Mouse (Mus musculus) megakaryocyte, embryonic 14.5 days (primary cell): ENCODE data around the gene Gpr155. TPM values are rescaled to one million over a fixed set of nuclear protein-coding genes. Genes with fewer than 3 reads are reported as not detected.

Source experiments
- H3K27me3 ChIP-seq: replicated peaks from 2 replicates; pipeline ENCODE3; 2012; ENCODE audit warnings: inconsistent platforms
- H3K36me3 ChIP-seq: replicated peaks from 2 replicates; pipeline ENCODE3; 2012; ENCODE audit warnings: low read length, inconsistent platforms, mixed read lengths
- H3K4me1 ChIP-seq: 2 replicates; pipeline ENCODE4 v1.6.1; 2012; ENCODE audit warnings: inconsistent platforms
- H3K4me3 ChIP-seq: replicated peaks from 2 replicates; pipeline ENCODE3; 2012; ENCODE audit warnings: moderate library complexity, mild to moderate bottlenecking, inconsistent platforms
- H3K9me3 ChIP-seq: 2 replicates; pipeline ENCODE4 v1.6.1; 2012; ENCODE audit warnings: inconsistent platforms
- FLI1 ChIP-seq: IDR thresholded peaks from 2 replicates; pipeline ENCODE4 v1.6.1; 2012; ENCODE audit warnings: low read length, inconsistent platforms, mixed read lengths
- GATA1 ChIP-seq: IDR thresholded peaks from 3 replicates; pipeline ENCODE4 v1.6.1; 2012; ENCODE audit warnings: mixed read lengths, low read length, inconsistent platforms, borderline replicate concordance
- polyA plus RNA-seq: library from polyadenylated mRNA; stranded (reverse); fragments of >175 nt; gene quantifications from 2 replicates; pipeline ENCODE4 v1.2.3, GENCODE M21; 2012; ENCODE audit warnings: low replicate concordance; ENCODE audit not compliant: insufficient read depth

Gene Gpr155
- polyA plus RNA-seq = 0.46 TPM in 1 of 2 replicates, not detected in the other

DNA sequence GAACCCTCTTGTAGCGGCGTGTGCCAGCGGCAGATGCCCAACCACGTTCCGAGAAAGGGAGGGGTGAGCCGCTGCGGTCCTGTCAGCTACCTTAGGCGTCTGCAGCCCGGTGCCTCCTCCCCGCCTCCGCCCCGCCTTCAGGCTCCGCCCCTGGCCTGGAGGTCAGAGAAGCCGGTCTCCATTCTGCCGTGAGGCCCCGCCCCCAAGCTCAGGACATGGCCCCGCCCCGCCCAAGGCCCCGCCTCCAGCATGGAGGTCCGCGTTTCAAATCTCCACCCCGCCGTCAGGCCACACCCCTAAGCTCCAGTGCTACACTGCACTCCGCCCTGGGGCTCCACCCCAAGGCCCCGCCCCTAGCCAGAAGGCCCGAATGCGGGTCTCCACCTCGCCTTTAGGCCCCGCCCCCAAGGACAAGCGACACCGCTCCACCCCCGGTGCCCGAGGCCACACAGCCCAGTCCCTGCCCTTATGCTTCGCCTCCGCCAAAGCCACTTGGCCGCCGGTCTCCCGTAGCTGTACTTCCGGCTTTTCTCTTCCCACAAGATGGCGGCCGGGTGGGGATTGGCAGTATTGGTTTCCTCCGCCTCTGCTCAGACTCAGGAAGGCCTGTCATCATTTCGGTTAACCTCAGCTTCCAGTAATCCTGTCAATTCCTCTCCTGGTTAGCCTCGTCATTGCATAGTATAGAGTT is at the start of gene Gpr155:
Gene Gpr155, minus strand, starts transcription at position 217 of the 691 bp plus-strand sequence.
- H3K4me1 ChIP-seq = peaks cover 14% of the 10 kb centered on the region
- no peaks in the 10 kb centered on the region for H3K9me3 ChIP-seq
- peaks cover 16% of the 10 kb centered on the region for H3K27me3 ChIP-seq
- TF ChIP-seq GATA1 (no peak), FLI1 (no peak)
- peaks cover 3% of the 10 kb centered on the region for H3K36me3 ChIP-seq
- H3K4me3 ChIP-seq = peak within 1 kb of the TSS; percentile 99

DNA sequence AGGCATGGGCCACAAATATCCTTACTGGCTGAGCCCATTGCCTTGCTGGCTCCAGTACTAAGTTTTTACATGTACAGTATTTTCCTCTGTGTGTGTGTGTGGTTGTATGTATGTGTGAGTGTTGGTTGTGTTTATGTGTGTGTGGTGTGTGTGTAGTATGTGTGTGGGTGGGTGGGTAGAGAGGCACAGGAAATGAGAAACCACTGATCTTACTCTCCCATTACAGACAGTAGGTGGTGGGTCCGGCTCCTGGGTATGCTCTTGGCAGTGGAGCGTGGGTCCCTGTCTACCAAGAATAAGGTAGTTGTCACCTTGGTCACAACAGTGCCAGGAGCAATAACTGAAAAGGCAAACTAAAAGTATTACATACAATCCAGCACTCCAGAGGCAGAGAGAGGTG is 49.5 kb upstream of the Gpr155 start:
- no peak overlapping the region for H3K4me3 ChIP-seq
- H3K36me3 ChIP-seq = peaks cover 97% of the 10 kb centered on the region

GRCm38 (mm10) chr2:73431959-73432396 is 45.6 kb upstream of the Gpr155 start:
- Histone ChIP-seq H3K4me1 (peaks cover 30% of the 10 kb centered on the region), H3K9me3 (no peaks in the 10 kb centered on the region), H3K27me3 (no peaks in the 10 kb centered on the region), H3K4me3 (no peak overlapping the region), H3K36me3 (peaks cover 83% of the 10 kb centered on the region)
- TF ChIP-seq GATA1 (no peak), FLI1 (no peak)

More for the DNA sequence above, 49.5 kb upstream of the Gpr155 start:
- TF ChIP-seq FLI1 (no peak), GATA1 (no peak)
- H3K4me1 ChIP-seq = peaks cover 12% of the 10 kb centered on the region
- no peaks in the 10 kb centered on the region for H3K27me3 ChIP-seq
- H3K9me3 ChIP-seq = 0 out of 2 replicates have a peak, but pooled peaks cover 3% of the 10 kb centered on the region

DNA sequence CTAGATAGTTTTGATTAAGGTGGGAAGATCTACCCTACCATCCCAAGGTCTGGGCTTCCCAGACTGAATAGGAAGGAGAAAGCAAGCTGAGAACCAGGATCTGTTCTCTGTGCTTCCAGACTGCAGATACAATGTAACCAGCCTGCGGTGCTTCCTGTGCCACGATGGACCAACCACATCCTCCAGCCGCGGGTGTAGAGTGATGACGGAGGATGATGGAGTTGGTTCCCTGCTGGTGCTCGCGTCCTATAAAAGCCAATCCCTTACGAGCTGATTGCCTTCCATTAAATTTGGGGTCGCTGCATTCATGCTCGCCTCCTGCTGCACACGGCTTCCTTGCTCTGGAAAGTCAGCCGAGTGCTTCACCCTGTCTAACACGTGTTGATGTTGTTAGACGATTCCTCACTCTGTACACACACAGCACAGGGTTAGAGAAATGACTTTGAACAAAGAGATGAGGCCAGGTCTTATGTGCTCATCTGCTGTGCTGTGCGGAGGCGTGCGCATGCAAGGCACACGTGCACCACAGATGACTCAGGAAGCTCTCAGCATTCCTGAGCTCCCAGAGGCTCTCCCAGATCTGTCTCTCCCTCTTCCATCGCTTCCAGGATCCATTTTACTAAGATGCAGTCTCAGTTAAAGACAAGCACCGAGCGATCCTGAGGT is 42.6 kb upstream of the Gpr155 start:
- Histone ChIP-seq H3K4me1 (peaks cover 24% of the 10 kb centered on the region), H3K27me3 (peaks cover 1% of the 10 kb centered on the region), H3K4me3 (peak overlapping the region; percentile 1), H3K9me3 (no peaks in the 10 kb centered on the region), H3K36me3 (peaks cover 53% of the 10 kb centered on the region)
- no peak for TF ChIP-seq GATA1
- TF ChIP-seq FLI1 = no peak

- peaks cover 10% of the 10 kb centered on the region for H3K27me3 ChIP-seq
- peaks cover 38% of the 10 kb centered on the region for H3K36me3 ChIP-seq
- H3K4me1 ChIP-seq = peaks cover 27% of the 10 kb centered on the region
- TF ChIP-seq FLI1 (no peak), GATA1 (no peak)
- no peaks in the 10 kb centered on the region for H3K9me3 ChIP-seq
- no peak overlapping the region for H3K4me3 ChIP-seq
Measured at GRCm38 (mm10) chr2:73427293-73427692, 40.9 kb upstream of the Gpr155 start.

DNA sequence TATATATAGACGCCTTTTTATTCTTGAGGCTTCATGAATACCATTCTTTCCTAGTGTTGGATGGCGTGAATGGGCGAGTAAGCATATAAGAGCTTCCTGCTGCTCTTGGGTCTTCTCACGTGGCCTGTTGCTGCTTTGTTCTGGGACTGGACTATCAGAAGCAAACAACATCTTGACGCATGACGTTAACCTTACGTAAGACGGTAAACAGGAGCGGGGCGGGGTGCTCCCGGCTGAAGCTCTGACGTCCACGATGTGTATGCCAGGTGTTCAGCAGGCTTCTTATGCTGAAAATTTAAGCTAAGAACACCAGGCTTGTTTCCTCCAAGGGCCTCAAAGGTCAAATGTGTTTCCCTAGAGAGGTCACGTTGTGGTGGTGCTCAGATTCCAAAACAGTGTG is 39.5 kb upstream of the Gpr155 start:
- Histone ChIP-seq H3K4me3 (no peak overlapping the region), H3K4me1 (peaks cover 27% of the 10 kb centered on the region), H3K27me3 (peaks cover 18% of the 10 kb centered on the region), H3K36me3 (peaks cover 23% of the 10 kb centered on the region), H3K9me3 (no peaks in the 10 kb centered on the region)
- TF ChIP-seq GATA1 (no peak), FLI1 (no peak)

DNA sequence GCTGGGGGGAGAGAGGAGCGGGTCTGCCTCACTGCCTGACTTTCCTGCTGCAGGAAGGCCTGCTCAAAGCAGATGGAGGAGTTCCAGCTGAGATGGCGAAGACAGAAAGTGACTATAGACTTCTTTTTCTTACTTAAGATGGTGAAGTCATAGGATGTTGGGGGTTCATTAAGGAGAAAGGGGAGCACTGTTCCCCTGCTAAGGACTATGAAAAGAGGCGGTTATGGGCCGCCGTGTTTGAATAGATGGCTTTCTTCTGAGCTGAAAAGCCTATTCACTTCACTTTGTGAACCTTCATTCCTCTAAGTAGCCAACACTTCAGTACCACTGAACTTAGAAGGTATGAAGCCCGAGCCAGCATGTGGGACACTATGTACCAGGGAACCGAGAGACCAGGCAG is 33.4 kb upstream of the Gpr155 start:
- no peak for TF ChIP-seq FLI1
- TF ChIP-seq GATA1 = no peak
- Histone ChIP-seq H3K4me1 (peaks cover 13% of the 10 kb centered on the region), H3K36me3 (no peaks in the 10 kb centered on the region), H3K27me3 (peaks cover 54% of the 10 kb centered on the region), H3K4me3 (peak overlapping the region; percentile 38), H3K9me3 (no peaks in the 10 kb centered on the region)

DNA sequence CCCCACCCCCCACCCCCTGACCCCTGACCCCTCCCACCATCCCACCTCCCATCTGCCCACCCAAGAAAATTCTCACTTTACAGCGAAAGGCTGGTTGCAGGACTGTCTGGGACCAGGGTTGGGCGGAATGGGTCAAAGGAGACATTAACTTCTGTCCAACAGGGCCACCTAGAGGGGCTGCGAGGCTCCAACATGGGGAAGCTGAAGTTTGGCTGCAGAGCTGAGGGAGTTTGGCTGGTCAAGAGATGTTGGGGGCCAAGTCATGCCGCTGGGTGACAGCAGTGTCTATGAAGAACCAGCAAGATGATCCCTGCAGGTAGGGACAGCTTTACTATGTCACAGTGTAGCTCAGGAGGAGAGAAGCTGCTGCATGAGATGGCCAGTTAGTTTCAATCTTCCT is 32.9 kb upstream of the Gpr155 start:
- Histone ChIP-seq H3K36me3 (no peaks in the 10 kb centered on the region), H3K9me3 (no peaks in the 10 kb centered on the region), H3K4me3 (peak overlapping the region; percentile 38), H3K4me1 (peaks cover 13% of the 10 kb centered on the region), H3K27me3 (peaks cover 55% of the 10 kb centered on the region)
- TF ChIP-seq GATA1 (no peak), FLI1 (no peak)

DNA sequence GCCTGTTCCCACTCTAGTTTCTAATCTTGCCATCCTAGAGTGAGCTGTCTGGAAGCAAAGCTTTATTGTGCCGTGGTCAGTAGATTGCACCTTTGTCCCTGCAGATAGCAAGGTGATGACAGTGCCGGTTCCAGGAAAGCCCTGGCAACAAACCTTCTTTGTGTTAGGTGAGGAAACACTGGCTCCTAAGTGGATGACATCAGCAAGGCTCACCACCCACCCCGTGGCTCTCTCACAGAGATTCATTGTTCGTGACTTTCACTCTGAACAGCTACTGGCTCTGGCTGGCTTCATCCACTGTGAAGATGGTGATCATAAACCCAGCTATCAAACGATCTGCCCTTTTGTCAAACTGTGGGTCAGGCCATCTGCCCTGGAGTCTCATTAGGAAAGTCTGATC is 29.5 kb upstream of the Gpr155 start:
- no peak overlapping the region for H3K4me3 ChIP-seq
- no peaks in the 10 kb centered on the region for H3K36me3 ChIP-seq
- no peaks in the 10 kb centered on the region for H3K9me3 ChIP-seq
- TF ChIP-seq GATA1 (no peak), FLI1 (no peak)
- H3K4me1 ChIP-seq = peaks cover 12% of the 10 kb centered on the region
- H3K27me3 ChIP-seq = peaks cover 49% of the 10 kb centered on the region

DNA sequence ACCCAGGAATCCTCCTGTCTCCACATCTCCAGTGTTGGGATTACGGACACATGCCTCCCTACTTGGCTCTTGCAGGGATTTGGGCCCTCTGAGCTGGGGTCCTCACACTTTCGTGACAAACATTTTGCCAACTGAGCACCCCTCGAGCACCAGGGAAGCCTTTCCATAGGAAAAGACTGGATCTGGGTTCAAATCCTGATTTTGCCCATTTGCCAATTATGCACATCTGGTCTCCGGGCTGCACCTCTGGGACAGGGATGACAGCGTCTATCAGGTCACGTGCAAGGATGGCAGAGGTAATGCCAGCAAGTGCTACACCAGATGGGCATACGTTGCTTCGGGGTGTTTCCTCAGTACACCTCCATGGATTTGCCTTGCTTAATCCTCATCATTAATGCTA is 23.7 kb upstream of the Gpr155 start:
- Histone ChIP-seq H3K9me3 (peaks cover 6% of the 10 kb centered on the region), H3K4me1 (peaks cover 3% of the 10 kb centered on the region; the same call in 1 of the 2 replicates), H3K27me3 (peaks cover 30% of the 10 kb centered on the region), H3K36me3 (no peaks in the 10 kb centered on the region), H3K4me3 (no peak overlapping the region)
- TF ChIP-seq FLI1 (no peak), GATA1 (no peak)
